Mouse (Mus musculus) kidney, postnatal 0 days (tissue): ENCODE data around the gene Nfic. TPM values are rescaled to one million over a fixed set of nuclear protein-coding genes. Genes with fewer than 3 reads are reported as not detected.

Source experiments
- ATAC-seq: fragments of 200-750 bp; cut with Nextera tagmentation; replicated peaks from 2 replicates; pipeline ENCODE4 v1.8.0; 2017; ENCODE audit warnings: low read depth, moderate number of reproducible peaks, moderate TSS enrichment, moderate library complexity; ENCODE audit not compliant: low FRiP score
- DNase-seq: peaks from one replicate; pipeline ENCODE4 v3.0.0-alpha.2; 2016; ENCODE audit warnings: low spot score
- H3K27ac ChIP-seq: fragments of 300-500 bp; sonication (generic); 2 replicates; pipeline ENCODE4 v1.5.1; 2014; ENCODE audit warnings: mild to moderate bottlenecking
- H3K27me3 ChIP-seq: fragments of 300-500 bp; sonication (generic); 2 replicates; pipeline ENCODE4 v1.6.1; 2014; ENCODE audit warnings: low read length, mixed read lengths; ENCODE audit not compliant: insufficient read depth
- H3K36me3 ChIP-seq: fragments of 300-500 bp; sonication (generic); 2 replicates; pipeline ENCODE4 v1.6.1; 2014; ENCODE audit warnings: low read length, mixed read lengths; ENCODE audit not compliant: insufficient read depth
- H3K4me1 ChIP-seq: fragments of 300-500 bp; sonication (generic); replicated peaks from 2 replicates; pipeline ENCODE4 v1.6.1; 2014; ENCODE audit warnings: antibody characterized with exemption, low read length, mixed read lengths; ENCODE audit not compliant: insufficient read depth
- H3K4me2 ChIP-seq: fragments of 300-500 bp; sonication (generic); 2 replicates; pipeline ENCODE4 v1.6.1; 2014; ENCODE audit warnings: mild to moderate bottlenecking, low read length, moderate library complexity, mixed read lengths
- H3K4me3 ChIP-seq: fragments of 300-500 bp; sonication (generic); replicated peaks from 2 replicates; pipeline ENCODE4 v1.5.1; 2014; ENCODE audit warnings: low read depth, low read length
- H3K9ac ChIP-seq: fragments of 300-500 bp; sonication (generic); 2 replicates; pipeline ENCODE4 v1.6.1; 2014; ENCODE audit warnings: low read depth, low read length
- H3K9me3 ChIP-seq: fragments of 300-500 bp; sonication (generic); replicated peaks from 2 replicates; pipeline ENCODE4 v1.6.1; 2016; ENCODE audit warnings: low read length, inconsistent platforms, mixed read lengths
- CTCF ChIP-seq: IDR thresholded peaks from 2 replicates; pipeline ENCODE4 v1.5.1; 2016; ENCODE audit warnings: antibody characterized with exemption, low read depth, mild to moderate bottlenecking, moderate library complexity
- WGBS: fragments of 180-500 bp; shearing (Covaris S2); extraction: QIAGEN DNeasy Blood & Tissue Kit; methylation state at CpG from one replicate; pipeline ENCODE4 v1.1.7; 2014; 5-methylcytosine and 5-hydroxymethylcytosine counted together
- polyA plus RNA-seq: library from polyadenylated mRNA; unstranded; fragments of >200 nt; fragmentation: Nextera tagmentation; extraction: Ambion mirVana; gene quantifications from 2 replicates; pipeline ENCODE4 v1.2.1, GENCODE M21; 2015

Gene Nfic
- polyA plus RNA-seq, 1 experiment from 2014 or later = 62.3 TPM

DNA sequence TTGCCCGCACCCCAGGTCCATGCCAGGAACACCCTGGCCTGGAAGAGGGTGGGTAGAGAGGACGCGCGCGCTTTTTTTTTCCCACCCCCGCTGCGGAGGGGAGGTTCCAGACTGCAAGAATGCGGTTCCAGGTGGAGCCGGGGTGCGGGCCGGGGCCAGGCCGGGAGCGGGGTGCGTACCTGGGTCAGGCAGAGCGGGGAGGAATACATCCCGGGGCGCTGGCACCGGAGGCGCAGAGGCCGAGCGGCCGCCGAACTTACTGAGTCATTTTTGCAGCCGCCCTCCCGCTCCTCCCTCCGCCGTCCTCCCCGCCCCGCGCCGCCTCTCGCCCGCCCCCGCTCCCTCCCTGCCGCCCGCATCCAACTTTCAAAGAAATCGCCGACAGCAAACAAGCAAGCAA lies 28.5 kb downstream of the Nfic start:
- H3K4me3 ChIP-seq = peak overlapping the region; percentile 67
- H3K27me3 ChIP-seq = no peaks in the 10 kb centered on the region
- peak; percentile 64 for DNase-seq
- no peaks in the 10 kb centered on the region for H3K36me3 ChIP-seq
- peaks cover 20% of the 10 kb centered on the region for H3K4me1 ChIP-seq
- H3K9ac ChIP-seq = peak overlapping the region; percentile 84
- WGBS = 0% methylated on average over 35 of the region's 38 CpGs
- TF ChIP-seq CTCF = no peak
- no peaks in the 10 kb centered on the region for H3K9me3 ChIP-seq
- H3K27ac ChIP-seq = peak overlapping the region; percentile 54; the same call in 1 of the 2 replicates
- peak overlapping the region; percentile 89 for H3K4me2 ChIP-seq
- ATAC-seq = no peak

GRCm38 (mm10) chr10:81426081-81426671 lies 29.3 kb downstream of the Nfic start:
- H3K9me3 ChIP-seq = no peaks in the 10 kb centered on the region
- no peak for TF ChIP-seq CTCF
- no peaks in the 10 kb centered on the region for H3K36me3 ChIP-seq
- H3K4me2 ChIP-seq = peak overlapping the region; percentile 89
- peaks cover 19% of the 10 kb centered on the region for H3K4me1 ChIP-seq
- H3K27ac ChIP-seq = peak overlapping the region; percentile 54; the same call in 1 of the 2 replicates
- H3K9ac ChIP-seq = peak overlapping the region; percentile 84
- peak overlapping the region; percentile 67 for H3K4me3 ChIP-seq
- no peak for ATAC-seq
- H3K27me3 ChIP-seq = no peaks in the 10 kb centered on the region
- WGBS = 1% methylated on average over 27 of the region's 33 CpGs
- DNase-seq = no peak

DNA sequence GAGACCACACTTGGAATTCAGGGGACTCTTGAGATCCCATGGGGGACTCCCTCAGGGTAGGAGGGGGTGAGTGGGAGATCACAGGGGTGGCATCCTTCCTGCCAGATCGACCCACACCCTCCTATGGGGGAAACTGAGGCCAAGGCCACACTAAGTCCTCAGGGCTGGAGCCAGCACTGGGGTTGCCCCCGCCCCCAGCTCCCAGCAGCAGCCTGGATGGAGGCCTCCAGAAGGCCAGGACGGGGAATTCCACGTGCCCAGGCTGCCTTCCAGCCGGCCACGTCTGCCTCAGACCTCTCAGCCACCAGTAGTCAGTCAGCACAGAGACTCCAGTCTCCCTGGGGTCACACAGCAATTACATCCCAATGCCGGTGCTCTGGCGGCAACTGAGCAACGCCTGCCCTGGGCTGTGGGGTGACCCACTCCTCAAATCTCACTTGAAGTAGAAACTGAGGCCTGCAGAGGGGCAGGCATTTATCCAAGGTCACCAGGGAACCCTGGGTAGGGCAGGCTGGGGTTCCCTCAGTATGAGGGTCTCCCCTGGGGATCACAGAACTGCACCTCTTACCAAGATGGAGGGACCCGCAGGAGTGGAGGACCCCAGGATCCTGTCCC lies 30.1 kb downstream of the Nfic start:
- H3K4me2 ChIP-seq = peak overlapping the region; percentile 89
- H3K9me3 ChIP-seq = no peaks in the 10 kb centered on the region
- ATAC-seq = no peak
- H3K36me3 ChIP-seq = peaks cover 1% of the 10 kb centered on the region; the same call in 1 of the 2 replicates
- peak overlapping the region; percentile 84; the same call in 1 of the 2 replicates for H3K9ac ChIP-seq
- DNase-seq = no peak
- 32% methylated on average over 10 of the region's 10 CpGs for WGBS
- H3K4me1 ChIP-seq = peaks cover 16% of the 10 kb centered on the region
- TF ChIP-seq CTCF = no peak
- no peaks in the 10 kb centered on the region for H3K27me3 ChIP-seq
- peak overlapping the region; percentile 81 for H3K27ac ChIP-seq
- peak overlapping the region; percentile 67 for H3K4me3 ChIP-seq

DNA sequence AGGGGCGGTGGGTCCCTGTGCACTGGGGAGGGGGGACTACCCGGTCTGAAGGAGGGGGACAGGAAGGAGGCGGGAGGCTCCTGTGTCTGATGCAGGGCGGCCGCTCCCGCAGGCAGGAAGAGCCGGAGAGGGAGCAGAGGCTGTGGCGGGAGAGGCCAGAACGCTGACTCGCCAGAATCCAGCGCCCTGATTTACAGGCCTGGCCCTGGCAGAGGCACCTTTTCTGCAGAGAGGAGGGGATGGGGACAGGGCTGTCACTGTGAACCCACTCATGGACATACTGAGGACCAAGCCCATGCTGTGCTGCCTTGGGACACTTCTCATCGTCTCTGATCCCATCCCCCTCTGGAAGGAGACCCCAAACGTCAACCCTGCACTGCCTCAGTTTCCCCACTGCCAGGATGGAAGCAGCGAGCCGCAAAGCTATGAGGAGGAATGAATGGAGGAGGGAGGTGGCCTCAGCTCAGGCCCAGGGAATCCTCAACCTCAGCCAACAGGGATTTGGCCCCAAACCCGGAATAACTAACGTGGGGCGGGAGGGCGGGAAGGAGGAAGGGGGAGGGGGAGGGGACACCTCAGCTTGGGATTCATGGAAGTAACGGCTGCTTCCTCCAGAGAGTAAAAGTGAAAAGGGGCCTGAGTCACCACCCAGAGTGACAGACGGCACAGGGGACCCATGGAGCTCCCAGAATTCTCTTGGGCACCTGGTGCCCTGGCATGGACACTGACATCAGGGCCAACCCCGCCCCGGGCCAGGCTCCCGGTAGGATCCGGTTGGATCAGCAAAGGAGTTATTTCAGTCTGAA lies 31.0 kb downstream of the Nfic start:
- no peak for ATAC-seq
- Histone ChIP-seq H3K4me1 (peaks cover 16% of the 10 kb centered on the region), H3K4me3 (peak overlapping the region; percentile 67; the same call in 1 of the 2 replicates), H3K9me3 (no peaks in the 10 kb centered on the region), H3K4me2 (peak overlapping the region; percentile 89), H3K9ac (peak overlapping the region; percentile 84; the same call in 1 of the 2 replicates), H3K27ac (peak overlapping the region; percentile 81), H3K27me3 (no peaks in the 10 kb centered on the region), H3K36me3 (peaks cover 8% of the 10 kb centered on the region; the same call in 1 of the 2 replicates)
- TF ChIP-seq CTCF = no peak
- peak; percentile 69 for DNase-seq
- 6% methylated on average over 25 of the region's 25 CpGs for WGBS

DNA sequence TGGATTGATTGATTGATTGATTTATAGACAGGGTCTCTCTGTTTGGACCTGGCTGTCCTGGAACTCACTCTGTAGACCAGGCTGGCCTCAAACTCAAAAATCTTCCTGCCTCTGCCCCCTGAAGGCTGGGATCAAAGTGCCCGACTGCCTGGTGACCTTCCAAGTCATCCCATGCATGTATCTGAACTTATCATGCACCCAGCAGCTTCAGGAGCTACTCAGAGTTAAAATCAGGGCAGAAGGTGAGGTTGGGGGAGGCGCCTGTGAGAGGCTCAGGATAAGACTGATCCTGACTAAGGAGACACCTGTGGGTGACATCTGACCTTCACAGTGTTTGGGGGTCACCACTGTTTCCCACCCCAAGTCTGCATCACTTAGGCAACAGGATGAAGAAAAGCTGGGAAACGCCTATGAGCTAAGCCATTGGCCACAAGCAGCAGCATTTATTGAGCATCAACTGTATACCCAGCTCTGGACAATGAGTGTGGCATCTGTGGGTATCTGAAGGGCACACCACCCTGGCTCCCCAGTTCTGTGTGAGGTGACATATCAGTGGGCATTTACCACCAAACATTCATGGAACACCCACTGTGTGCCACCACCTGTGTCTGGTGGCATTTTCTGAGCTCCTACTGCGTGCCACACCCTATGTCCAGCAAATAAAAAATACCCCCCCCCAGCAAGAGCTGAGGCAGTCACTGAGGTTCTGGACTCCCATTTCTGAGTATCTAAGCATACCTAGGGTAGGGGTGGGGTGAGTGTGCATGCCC lies 31.8 kb downstream of the Nfic start:
- Histone ChIP-seq H3K9me3 (no peaks in the 10 kb centered on the region), H3K36me3 (peaks cover 15% of the 10 kb centered on the region; the same call in 1 of the 2 replicates), H3K27me3 (no peaks in the 10 kb centered on the region), H3K4me2 (peak overlapping the region; percentile 89), H3K4me3 (peak overlapping the region; percentile 12; the same call in 1 of the 2 replicates), H3K27ac (peak overlapping the region; percentile 81; the same call in 1 of the 2 replicates), H3K9ac (no peak overlapping the region; the same call in 1 of the 2 replicates), H3K4me1 (peaks cover 21% of the 10 kb centered on the region)
- DNase-seq = no peak
- ATAC-seq = no peak
- 70% methylated on average over 4 of the region's 4 CpGs for WGBS
- TF ChIP-seq CTCF = no peak
